Mouse (Mus musculus): ENCODE data around the gene Akain1. TPM values are rescaled to one million over a fixed set of nuclear protein-coding genes. Genes with fewer than 3 reads are reported as not detected.
A peak's percentile ranks its signal among the peaks of the same experiment; 100 is the strongest.

The Akain1 gene
- polyA plus RNA-seq, 2 experiments: not detected

GRCm38 (mm10) chr17:69416163-69416562 lies 23.0 kb upstream of the Akain1 start:
- Histone ChIP-seq H3K27ac (peak overlapping the region; percentile 82; the same call in 1 of the 2 replicates), H3K4me1 (replicated peaks; ENCODE audit: control insufficient read depth in 2 of 2, insufficient read depth in 2 of 2, low read length in 1 of 2) (peaks cover 10 to 11% of the 10 kb centered on the region in 2 experiments), H3K36me3 (replicated peaks; ENCODE audit: control insufficient read depth, insufficient read depth, low read depth) (no peaks in the 10 kb centered on the region), H3K4me3 (ENCODE audit: insufficient read depth in 1 of 2, low read depth in 2 of 2, low read length in 2 of 2) (peak overlapping the region; percentile 84 to 93), H3K9me3 (ENCODE audit: control insufficient read depth, low read length) (no peaks in the 10 kb centered on the region), H3K27me3 (ENCODE audit: control insufficient read depth, insufficient read depth, low read length) (no peaks in the 10 kb centered on the region), H3K9ac (replicated peaks) (peak overlapping the region; percentile 96), H3K4me2 (ENCODE audit: low read depth) (peak overlapping the region; percentile 89)
- TF ChIP-seq CTCF (IDR thresholded peaks at IDR 0.05; ENCODE audit: low read depth): no peak
- ATAC-seq (ENCODE audit: insufficient read depth) (no peak), DNase-seq (ENCODE audit: low read depth in 3 of 3, low spot score in 3 of 3) (no peak)

- peak; percentile 81 to 86 (median 83) for DNase-seq (ENCODE audit: low read depth in 3 of 3, low spot score in 3 of 3)
- peak overlapping the region; percentile 89 for H3K4me2 ChIP-seq (ENCODE audit: low read depth)
- peaks cover 11 to 12% of the 10 kb centered on the region in 2 experiments for H3K4me1 ChIP-seq (replicated peaks; ENCODE audit: control insufficient read depth in 2 of 2, insufficient read depth in 2 of 2, low read length in 1 of 2)
- peak overlapping the region; percentile 82 for H3K27ac ChIP-seq
- under 1% methylated on average over 56 of the region's 56 CpGs for WGBS (ENCODE audit: insufficient replicate concordance)
- H3K27me3 ChIP-seq (ENCODE audit: control insufficient read depth, insufficient read depth, low read length): no peaks in the 10 kb centered on the region
- H3K4me3 ChIP-seq (ENCODE audit: insufficient read depth in 1 of 2, low read depth in 2 of 2, low read length in 2 of 2): peak overlapping the region; percentile 84 to 93
- H3K36me3 ChIP-seq (replicated peaks; ENCODE audit: control insufficient read depth, insufficient read depth, low read depth): no peaks in the 10 kb centered on the region
- peak overlapping the region; percentile 96 for H3K9ac ChIP-seq (replicated peaks)
- TF ChIP-seq CTCF (IDR thresholded peaks at IDR 0.05; ENCODE audit: low read depth) (no peak), EP300 (IDR thresholded peaks at IDR 0.05; ENCODE audit: low read depth) (no peak)
- H3K9me3 ChIP-seq (ENCODE audit: control insufficient read depth, low read length): no peaks in the 10 kb centered on the region
- ATAC-seq (ENCODE audit: insufficient read depth): peak; percentile 100
Measured at GRCm38 (mm10) chr17:69416920-69417661, 22.0 kb upstream of the Akain1 start.

- Histone ChIP-seq H3K27me3 (ENCODE audit: control insufficient read depth, insufficient read depth, low read length) (no peaks in the 10 kb centered on the region), H3K4me1 (replicated peaks; ENCODE audit: control insufficient read depth in 2 of 2, insufficient read depth in 2 of 2, low read length in 1 of 2) (peaks cover 11 to 12% of the 10 kb centered on the region in 2 experiments), H3K36me3 (replicated peaks; ENCODE audit: control insufficient read depth, insufficient read depth, low read depth) (no peaks in the 10 kb centered on the region), H3K4me3 (ENCODE audit: insufficient read depth in 1 of 2, low read depth in 2 of 2, low read length in 2 of 2) (peak overlapping the region; percentile 84 to 93), H3K27ac (peak overlapping the region; percentile 82), H3K4me2 (ENCODE audit: low read depth) (peak overlapping the region; percentile 89), H3K9me3 (ENCODE audit: control insufficient read depth, low read length) (no peaks in the 10 kb centered on the region), H3K9ac (replicated peaks) (peak overlapping the region; percentile 96)
- TF ChIP-seq CTCF (IDR thresholded peaks at IDR 0.05; ENCODE audit: low read depth) (no peak), EP300 (IDR thresholded peaks at IDR 0.05; ENCODE audit: low read depth) (no peak)
- DNase-seq (ENCODE audit: low read depth in 3 of 3, low spot score in 3 of 3): peak in 1 of 3 experiments; percentile 14
- WGBS (ENCODE audit: insufficient replicate concordance): 2% methylated on average over 26 of the region's 26 CpGs
- ATAC-seq (ENCODE audit: insufficient read depth): peak; percentile 38
Measured at GRCm38 (mm10) chr17:69417724-69418373, 21.3 kb upstream of the Akain1 start.

GRCm38 (mm10) chr17:69421592-69421991 lies 17.5 kb upstream of the Akain1 start:
- Histone ChIP-seq H3K4me3 (ENCODE audit: insufficient read depth in 1 of 2, low read depth in 2 of 2, low read length in 2 of 2) (no peak overlapping the region), H3K4me1 (replicated peaks; ENCODE audit: control insufficient read depth in 2 of 2, insufficient read depth in 2 of 2, low read length in 1 of 2) (peaks cover 4 to 7% of the 10 kb centered on the region in 2 experiments; a peak in 3 of 4 replicates), H3K27ac (no peak overlapping the region), H3K9me3 (ENCODE audit: control insufficient read depth, low read length) (no peaks in the 10 kb centered on the region), H3K9ac (replicated peaks) (no peak overlapping the region), H3K36me3 (replicated peaks; ENCODE audit: control insufficient read depth, insufficient read depth, low read depth) (no peaks in the 10 kb centered on the region), H3K4me2 (ENCODE audit: low read depth) (no peak overlapping the region), H3K27me3 (ENCODE audit: control insufficient read depth, insufficient read depth, low read length) (no peaks in the 10 kb centered on the region)
- WGBS (ENCODE audit: insufficient replicate concordance): 14% methylated on average over 1 of the region's 1 CpGs
- no peak for ATAC-seq (ENCODE audit: insufficient read depth)
- TF ChIP-seq CTCF (IDR thresholded peaks at IDR 0.05; ENCODE audit: low read depth) (no peak), EP300 (IDR thresholded peaks at IDR 0.05; ENCODE audit: low read depth) (no peak)
- DNase-seq (ENCODE audit: low read depth in 3 of 3, low spot score in 3 of 3): no peak

- ATAC-seq (ENCODE audit: insufficient read depth): no peak
- H3K9ac ChIP-seq (replicated peaks): no peak overlapping the region
- H3K27me3 ChIP-seq (ENCODE audit: control insufficient read depth, insufficient read depth, low read length): peaks cover 29% of the 10 kb centered on the region
- no peak overlapping the region for H3K4me2 ChIP-seq (ENCODE audit: low read depth)
- DNase-seq (ENCODE audit: low read depth in 3 of 3, low spot score in 3 of 3): no peak
- no peak overlapping the region for H3K27ac ChIP-seq
- 49% methylated on average over 5 of the region's 5 CpGs for WGBS (ENCODE audit: insufficient replicate concordance)
- no peaks in the 10 kb centered on the region for H3K9me3 ChIP-seq (ENCODE audit: control insufficient read depth, low read length)
- no peak overlapping the region for H3K4me3 ChIP-seq (ENCODE audit: insufficient read depth in 1 of 2, low read depth in 2 of 2, low read length in 2 of 2)
- no peaks in the 10 kb centered on the region for H3K4me1 ChIP-seq (replicated peaks; ENCODE audit: control insufficient read depth in 2 of 2, insufficient read depth in 2 of 2, low read length in 1 of 2)
- no peak for TF ChIP-seq CTCF (IDR thresholded peaks at IDR 0.05; ENCODE audit: low read depth)
- no peak for TF ChIP-seq EP300 (IDR thresholded peaks at IDR 0.05; ENCODE audit: low read depth)
- H3K36me3 ChIP-seq (replicated peaks; ENCODE audit: control insufficient read depth, insufficient read depth, low read depth): no peaks in the 10 kb centered on the region
Measured at GRCm38 (mm10) chr17:69437836-69438235, 1.3 kb upstream of the Akain1 start.
